Mouse (Mus musculus): Measurements from ENCODE around the gene Arhgap15.
A peak's percentile ranks its signal among the peaks of the same experiment; 100 is the strongest.

The Arhgap15 gene

DNA sequence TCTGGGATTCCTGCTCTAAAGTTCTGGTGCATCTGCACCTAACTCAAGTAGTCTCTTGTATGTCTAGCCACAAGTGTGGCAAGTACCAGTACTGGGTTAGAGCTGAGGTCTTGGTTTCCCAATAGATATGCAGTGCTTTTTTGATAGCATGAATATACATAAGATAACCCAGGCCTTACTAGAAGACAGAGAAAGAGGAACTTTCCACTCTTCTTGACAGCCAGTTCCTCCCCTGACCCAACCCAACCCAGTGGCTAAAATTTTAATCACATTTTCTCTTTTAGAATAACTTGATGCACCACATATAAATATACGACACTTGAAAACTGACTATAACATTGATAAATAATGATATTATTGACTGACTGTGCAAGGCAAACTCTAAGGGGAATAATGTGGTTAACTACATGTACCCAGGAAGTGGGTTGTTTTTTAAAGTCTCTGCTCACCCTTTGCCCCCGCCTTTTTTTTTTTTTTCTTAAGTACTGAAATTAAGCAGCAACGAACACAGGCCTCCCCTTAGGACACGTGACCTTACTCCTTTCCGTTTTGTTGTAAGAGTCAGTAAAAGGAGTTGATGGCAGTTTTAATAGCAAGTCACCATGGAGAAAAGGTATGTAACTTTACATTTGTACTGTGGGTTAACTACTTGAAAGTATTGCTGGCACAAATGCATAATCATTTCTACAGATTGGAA, at the start of gene Arhgap15:
Gene Arhgap15, plus strand, starts transcription at position 538 of the 697 bp plus-strand sequence.
- DNase-seq (ENCODE audit: low read depth, low spot score): no peak

DNA sequence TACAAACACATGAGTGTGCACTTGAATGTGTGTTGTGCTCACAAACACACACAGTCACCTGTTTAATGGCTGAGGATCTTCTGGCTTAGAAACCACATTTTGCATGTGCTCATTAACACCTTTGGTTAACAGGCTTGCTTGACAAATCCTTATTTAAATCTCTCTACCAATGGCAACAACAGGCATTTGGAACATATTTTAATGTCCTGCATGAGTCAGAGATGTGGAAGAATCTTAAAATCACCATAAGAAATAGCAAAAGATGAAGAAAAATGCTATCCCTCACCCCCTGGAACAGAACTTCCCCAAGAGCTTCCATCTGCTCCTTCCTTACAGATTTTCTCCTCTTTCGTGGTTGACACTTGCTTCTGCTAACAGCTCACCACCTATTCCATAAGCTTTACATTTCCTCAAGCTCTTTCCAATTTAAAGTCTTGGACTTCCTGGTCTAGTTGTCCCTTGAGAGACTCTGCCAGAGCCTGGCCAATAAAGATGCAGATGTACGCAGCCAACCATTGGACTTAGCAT, 35.9 kb upstream of the Arhgap15 start:
- no peak for DNase-seq (ENCODE audit: low read depth, low spot score)

DNA sequence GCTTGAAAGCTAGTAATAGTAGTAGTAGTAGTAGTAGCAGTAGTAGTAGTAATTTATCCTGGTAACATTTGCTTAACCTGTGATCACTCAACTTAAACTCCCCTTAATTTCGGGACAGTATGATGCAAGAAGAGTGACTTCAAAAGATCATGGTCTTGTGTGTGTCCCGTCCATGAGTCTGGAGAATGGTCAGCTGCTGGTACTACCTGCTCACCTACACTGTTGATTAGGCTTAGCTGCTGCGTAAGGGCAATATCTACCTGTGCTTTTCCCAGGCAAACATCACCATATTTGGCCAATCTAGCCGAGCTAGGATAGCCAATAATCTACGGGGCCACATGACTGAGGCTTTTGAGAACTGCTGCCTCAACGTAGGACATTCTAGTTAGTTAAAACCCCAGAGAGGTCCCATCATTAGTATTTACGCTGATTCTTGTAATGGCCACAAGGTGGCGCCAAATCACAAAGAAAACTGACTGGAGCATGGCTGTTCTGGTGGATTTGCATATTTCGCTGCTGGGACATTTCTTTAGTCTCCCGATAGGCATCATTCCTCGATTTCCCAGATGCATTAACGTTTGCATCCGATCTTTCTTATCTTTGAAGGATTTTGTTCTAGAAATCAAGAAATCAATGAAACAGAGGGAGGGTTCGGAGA, 26.0 kb upstream of the Arhgap15 start:
- DNase-seq (ENCODE audit: low read depth, low spot score): peak; percentile 83

DNA sequence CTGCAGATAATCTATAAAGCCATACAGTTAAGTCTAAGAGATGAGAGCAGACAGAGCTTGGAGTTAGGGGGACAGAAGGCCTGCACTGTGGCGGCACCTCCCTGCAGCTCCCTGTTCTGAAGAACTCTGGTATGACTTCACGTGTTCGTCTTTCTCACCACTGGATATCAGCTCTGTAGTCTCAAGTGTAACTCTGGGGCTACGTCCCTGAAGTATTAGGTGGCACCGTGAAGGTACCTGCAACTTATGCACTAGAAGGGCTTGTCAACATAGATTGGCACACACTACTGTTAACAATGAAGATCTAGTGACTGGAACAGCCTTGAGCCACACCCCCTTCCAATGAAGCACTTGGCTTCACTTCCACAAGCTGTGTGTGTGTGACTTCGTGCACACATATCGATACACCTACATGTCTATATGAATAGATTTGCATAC, 25.5 kb upstream of the Arhgap15 start:
- no peak for DNase-seq (ENCODE audit: low read depth, low spot score)

DNA sequence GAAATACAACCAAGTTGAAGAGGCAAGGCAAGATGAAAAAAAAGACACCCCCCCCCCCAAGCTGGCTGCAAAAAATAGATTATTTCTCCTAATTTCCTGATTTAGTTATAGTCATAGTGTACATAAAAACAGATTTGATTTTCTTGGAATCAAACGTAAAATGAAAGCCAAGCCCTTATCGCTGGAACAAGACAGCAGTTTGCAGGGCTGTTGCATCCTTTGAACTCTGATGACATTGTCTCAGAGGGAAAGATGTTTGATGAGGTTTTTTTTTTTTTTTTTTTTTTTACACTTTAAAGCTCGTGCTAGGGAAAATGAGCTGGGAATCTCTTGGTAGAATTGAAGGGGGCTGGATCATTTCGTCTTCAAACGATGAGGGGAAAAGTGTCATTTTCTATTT, 21.4 kb upstream of the Arhgap15 start:
- no peak for DNase-seq (ENCODE audit: low read depth, low spot score)

DNA sequence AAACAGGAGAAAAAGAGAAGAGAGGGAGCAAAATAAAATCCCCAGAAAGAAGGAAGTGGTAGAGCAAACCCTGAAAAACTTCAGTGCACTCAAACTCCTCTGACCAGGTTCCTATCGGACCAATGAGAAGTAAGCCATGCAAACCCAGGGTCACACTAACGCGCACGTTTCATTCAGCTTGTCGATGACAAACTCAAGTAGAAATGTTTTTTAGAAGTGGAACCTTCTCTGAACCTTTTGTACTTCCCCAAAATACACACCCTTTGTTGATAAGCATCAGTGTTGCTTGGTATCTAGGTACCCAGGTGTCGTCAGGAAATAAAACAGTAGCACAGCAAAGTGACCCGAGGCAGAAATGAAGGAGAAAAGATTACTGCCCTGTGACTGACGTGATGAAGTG, 20.9 kb upstream of the Arhgap15 start:
- no peak for DNase-seq (ENCODE audit: low read depth, low spot score)

DNA sequence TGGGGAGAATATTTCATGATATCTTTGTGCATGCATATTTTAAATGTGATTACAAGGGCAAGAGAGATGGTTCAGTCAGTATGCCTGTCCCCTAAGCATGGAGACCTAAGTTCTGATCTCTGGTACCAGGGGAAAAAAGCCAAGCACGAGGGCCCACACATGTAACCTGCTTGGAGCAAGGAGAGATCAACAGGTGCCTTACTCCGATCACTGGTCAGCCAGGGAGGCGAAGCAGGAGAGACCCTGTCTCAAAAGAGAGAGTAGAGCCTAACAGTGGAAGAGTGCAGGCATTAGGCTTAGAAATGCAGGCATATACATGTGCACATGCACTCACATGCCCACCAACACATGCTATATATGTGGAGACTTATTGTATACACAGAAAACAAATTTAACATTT, 19.8 kb upstream of the Arhgap15 start:
- DNase-seq (ENCODE audit: low read depth, low spot score): no peak

DNA sequence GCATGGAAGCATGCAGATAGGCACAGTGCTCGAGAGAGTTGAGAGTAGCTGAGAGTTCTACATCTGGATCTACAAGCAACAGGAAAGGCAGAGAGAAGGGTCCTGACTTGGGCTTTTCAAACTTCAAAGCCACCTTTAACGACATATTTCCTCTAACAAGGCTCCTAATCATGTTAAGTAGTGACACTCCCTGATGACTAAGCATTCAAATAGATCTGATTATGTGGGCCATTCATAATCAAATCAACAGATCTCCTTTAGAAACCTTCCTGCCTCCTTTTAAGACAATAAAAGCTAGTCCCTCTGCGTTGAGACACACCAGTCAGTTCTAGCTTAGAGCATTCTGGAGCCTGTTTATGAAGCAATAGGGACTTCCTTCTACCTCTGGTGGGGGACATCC, 16.2 kb upstream of the Arhgap15 start:
- peak; percentile 90 for DNase-seq (ENCODE audit: low read depth, low spot score)

DNA sequence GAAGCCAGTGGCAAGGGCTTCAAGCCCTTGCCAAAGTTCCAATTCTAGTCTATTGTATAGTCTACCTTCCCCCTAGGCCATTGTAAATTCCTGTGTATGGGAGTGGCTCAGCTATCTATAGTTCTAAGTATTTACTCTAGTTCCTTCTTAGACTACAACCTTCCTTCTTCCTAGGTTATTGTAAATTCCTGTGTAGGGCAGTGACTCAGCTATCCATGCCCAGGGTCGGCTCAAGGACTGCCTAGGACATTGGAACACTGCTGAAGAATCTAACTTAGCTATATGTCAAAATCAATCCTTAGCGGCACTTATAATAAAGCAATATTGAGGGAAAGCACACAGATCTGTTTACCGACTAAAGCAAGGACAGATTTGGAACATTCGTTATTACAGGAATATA, 13.6 kb upstream of the Arhgap15 start:
- peak; percentile 65 for DNase-seq (ENCODE audit: low read depth, low spot score)

DNA sequence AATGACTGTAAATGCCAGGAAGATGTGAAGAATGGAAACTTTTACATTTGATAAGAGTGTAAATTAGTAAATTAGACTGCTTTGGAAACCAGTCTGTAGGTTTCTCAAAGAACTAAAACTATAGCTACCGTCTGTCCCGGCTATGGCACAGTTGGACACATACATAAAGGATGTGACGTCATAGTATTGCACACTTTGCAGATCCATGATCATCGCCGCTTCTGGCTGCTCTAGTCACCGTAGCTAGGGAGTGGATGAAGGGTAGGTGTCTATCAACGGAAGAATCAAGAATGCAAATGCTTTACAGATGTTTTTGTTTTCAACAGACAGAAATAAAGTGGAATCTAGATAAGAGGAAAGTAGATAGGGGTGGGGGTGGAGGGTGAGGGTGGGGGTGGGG, 11.1 kb upstream of the Arhgap15 start:
- DNase-seq (ENCODE audit: low read depth, low spot score): peak; percentile 46

DNA sequence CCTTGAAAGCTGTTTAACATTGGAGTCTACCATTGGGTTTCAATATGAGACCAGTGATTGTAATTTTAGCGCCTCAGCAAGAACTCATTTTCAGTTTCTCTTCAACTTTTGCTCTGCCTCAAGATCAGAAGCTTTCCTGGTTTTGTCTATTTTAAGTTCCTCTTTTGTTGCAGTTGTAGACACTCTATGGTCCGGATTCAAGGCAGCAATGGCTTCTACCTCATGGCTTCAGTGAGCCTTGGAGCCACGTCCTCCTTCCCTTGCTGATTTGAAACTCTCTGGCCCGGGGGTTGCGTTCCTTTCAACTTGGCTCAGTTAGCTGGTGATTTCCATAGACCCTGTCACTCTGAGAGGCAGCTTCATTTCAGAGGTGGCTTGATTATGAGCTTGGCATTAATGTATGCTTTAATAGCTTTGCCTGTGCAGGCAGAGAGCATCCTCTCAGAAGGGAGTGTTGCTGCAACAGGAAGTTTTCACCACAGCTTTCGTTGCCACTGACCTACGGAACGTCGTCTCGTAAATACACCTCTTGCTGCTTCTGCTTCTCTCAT, 10.0 kb upstream of the Arhgap15 start:
- no peak for DNase-seq (ENCODE audit: low read depth, low spot score)

DNA sequence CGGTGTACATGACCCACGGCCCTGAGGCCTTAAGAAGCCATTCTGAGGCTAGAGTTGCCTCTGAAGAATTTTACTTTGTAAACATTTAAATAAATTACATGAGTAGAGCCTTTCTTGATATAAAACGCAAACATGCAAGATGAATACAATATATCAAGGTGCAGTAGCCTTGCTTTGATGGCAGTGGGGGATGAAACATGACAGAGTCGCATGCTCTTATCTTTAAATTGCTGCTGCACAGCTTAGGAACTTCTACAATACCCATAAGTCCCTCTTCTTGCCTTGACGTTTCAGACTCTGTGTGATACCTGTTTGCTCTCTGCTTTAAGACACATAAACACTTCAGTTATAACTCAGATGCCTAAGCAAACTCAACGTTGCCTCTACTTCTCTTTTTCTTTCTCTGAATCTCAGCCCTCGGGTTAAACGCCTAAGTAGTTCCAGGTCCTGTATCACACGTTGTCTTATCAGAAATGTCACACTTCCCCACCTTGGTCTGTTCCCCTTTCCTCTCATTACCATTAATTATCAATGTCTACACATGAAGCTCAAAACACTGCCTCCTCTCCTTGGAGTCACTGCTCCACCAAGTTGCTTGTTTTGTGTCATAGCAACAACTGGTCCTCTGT, 9.3 kb upstream of the Arhgap15 start:
- DNase-seq (ENCODE audit: low read depth, low spot score): no peak

DNA sequence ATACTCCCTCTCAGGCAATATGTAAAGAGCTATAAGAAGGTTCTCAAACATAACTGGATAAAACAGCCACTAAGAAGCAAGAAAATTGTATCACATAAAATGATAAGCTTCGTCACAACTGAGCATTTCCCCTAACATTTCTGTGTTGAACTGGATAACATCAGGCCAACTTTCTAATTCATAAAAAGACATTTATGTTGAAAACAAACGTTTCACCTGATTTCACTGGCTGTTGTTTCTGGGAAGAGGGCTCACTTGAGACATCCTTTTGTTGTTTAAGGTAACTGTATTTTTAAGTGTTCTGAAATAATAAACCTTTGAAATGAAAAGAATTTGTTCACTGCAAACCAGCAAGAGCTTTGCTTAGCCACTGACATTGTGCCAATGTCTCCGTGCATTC, 697 bp downstream of the Arhgap15 start:
- no peak for DNase-seq (ENCODE audit: low read depth, low spot score)

DNA sequence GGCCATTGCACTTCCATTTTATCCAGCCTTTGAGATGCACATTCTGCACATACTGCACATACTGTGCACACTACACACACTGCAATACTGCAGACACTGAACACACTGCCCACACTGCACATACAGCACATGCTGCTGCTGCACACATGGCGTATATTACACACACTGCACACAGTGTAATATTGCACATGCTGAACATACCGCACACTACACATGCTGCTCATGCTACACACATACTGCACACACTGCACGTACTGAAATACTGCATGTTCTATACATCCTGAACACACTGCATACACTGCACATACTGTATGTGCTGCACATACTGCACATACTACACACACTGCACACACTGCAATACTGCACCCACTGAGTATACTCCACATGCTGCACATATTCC, 7.3 kb downstream of the Arhgap15 start:
- DNase-seq (ENCODE audit: low read depth, low spot score): no peak

DNA sequence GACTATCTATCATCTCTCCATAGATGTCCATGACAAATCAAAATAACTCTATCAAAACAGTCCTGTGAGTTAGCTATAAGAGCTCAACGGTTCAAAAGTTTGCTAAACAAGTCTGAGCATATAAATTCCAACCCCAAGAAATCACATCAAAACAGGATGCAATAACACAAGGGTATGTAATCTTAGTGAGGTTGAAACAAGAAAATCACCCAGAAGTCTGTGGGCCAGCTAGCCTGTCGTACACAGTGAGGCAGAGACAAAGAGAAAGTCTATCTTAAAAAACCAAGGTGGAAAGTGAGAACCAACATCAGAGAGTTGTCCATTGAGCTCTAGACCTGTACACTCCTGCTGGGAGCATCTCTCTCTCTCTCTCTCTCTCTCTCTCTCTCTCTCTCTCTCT, 8.0 kb downstream of the Arhgap15 start:
- no peak for DNase-seq (ENCODE audit: low read depth, low spot score)

DNA sequence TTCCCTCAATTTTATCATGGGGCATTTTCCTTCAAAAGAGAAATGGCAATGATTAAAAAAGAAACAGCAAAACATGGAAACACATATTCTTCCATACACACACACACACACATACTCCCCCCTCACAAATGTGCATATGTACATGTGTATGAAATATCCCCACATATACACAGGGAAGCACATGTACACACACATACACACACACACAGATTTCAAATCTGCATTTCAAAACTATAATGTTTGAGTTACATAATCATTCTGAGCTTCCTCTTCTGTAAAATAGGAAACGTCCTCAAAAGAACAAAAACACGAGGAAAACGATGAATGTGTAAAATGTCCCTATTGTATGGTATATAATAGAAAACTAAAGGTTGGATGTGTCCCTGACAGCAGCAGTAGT, 13.1 kb downstream of the Arhgap15 start:
- no peak for DNase-seq (ENCODE audit: low read depth, low spot score)

DNA sequence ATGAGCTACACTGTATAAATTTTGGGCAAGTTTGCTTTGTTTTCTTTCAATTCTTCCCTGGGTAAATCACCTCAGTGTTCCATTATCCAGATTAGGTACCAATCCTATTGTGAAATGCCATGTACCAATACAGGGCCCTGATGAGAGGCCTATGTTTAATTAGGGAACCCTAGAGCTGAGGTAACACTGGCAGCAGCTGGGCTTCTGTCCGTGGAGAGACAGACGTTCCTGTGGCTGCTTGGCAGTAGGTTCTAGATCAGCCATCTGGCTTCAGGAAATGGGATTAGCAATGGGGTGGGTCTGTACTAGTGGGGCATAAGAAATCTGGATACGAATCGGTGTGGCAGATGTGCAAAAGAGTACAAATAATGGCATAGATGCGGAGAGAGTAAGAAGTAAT, 14.7 kb downstream of the Arhgap15 start:
- DNase-seq (ENCODE audit: low read depth, low spot score): no peak

DNA sequence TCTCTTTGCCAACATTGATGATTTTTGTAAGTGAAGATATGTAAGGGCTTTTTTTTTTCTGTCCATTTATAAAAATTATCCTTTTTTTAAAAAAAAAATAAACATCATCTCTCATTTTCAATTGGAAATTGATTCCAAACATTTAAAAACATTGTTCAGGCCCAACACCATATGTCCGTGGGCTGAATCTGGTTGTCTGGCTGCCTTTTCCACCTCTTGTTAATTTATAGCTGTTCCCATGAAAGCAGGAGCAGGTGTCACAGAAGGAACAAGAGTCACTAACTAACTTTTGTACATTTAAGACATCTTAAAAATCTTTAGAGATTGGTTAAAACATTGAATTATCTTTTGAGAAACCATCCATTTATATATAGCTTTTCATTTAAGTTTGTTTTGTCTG, 15.8 kb downstream of the Arhgap15 start:
- DNase-seq (ENCODE audit: low read depth, low spot score): no peak

DNA sequence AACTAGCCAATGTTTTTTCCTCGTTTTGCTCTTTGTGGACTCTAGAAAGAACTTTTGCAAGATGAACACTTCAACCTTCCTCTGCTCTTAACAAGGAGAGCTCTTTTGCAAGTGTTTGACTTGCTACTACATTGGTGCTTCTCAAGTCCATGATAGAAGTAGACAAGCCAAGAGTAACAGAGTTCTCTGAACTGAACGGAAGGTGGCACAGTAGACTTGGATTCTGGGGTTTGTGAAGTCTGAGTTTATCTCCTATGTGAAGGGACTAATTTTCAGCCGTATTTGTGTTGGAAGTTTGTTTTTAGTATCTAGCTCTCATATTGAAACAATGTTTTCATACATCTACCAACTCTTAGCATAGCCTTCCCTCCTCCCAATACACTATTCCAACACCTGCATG, 17.6 kb downstream of the Arhgap15 start:
- no peak for DNase-seq (ENCODE audit: low read depth, low spot score)

DNA sequence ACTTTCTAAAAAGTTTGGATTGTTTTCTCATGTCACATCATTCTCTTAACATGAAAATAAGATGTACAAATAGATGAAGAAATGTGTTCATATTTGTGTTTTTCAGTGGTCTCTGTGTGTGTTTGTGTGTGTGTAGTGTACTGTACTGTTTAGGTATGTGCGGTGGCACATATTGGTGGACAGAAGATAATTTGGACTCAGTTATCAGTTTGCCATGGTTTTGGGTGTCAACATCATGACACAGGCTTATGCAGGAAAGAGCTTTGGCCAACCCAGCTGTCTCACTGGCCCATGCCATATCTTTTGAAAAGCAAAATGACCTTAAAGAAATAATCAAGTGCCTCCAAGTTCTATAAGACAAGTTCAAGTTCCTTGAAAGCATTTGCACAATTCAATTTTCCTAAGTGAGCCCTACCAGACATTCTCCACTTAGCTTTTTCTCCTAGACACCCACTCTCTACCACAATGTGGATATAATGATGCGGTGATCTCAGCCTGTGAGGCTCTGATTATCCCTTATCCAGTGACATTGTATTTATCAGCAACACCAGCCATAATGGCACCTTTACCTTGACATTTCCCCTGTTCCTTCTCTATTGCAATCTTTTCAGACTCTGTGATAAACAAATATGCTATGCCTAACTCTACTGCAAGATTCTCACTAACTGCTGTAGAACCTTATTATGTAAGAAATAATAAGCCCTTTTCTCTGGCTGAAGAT, 21.4 kb downstream of the Arhgap15 start:
- no peak for DNase-seq (ENCODE audit: low read depth, low spot score)

DNA sequence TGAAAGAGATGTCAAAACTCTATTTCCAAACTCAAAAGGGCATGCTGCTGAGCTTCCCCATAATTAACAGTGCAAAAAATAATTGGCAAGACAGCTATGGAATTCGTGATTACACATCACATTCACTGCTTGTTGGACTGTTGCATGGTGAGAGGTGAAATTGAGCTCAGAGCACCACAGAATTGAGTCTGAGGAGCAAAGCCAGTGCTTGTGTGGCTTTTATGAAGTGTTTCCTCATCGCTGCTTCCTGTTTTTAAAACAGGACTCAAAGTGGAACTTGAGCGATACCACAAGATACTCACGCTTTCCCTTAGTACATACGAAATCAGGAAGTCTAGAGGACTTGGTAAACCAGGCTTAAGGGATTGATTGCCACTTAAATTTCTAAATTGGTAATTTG, 24.0 kb downstream of the Arhgap15 start:
- no peak for DNase-seq (ENCODE audit: low read depth, low spot score)

DNA sequence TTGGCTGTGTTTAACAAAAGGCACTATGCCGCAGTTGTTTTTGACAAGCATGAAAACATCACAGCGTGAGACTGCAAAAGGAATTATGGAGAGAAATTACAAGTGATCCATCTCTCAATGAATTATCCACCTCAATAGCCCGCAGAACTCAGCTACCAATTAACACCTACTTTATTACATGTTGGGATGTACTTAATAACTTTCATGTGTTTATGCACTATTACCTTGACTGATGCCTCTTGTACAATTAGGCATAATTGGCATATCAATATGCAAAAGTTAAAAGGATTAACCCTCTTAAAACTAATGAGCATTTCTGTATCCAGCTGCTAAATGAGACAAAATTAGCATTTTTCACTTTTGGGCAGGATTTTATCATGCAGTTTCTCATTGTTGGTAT, 33.5 kb downstream of the Arhgap15 start:
- no peak for DNase-seq (ENCODE audit: low read depth, low spot score)
